Mouse (Mus musculus): ENCODE results near the gene Olfr834. TPM values are rescaled to one million over a fixed set of nuclear protein-coding genes. Genes with fewer than 3 reads are reported as not detected.

Olfr834 gene
- total RNA-seq (2021), result not detected
- long read RNA-seq, experiment 1, result 0 reads
- long read RNA-seq, experiment 2, result 0 reads

DNA sequence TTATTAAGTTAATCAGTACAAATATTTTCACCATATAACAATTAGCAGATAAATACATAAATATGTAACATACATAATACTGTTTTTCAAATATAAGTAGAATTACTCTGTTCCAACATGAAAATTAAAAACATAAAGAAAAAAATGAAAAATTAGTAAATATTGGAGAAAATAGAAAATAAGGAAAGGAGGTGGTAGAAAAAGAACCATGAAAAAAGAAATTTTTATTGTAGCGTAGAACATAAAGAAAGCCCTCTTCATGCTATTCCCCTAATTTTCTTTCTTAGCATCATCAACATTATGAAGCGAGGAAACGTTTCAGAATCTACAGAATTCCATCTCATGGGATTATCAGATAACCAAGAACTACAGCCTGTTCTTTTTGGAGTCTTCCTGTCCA is at the start of gene Olfr834:
TSS of gene Olfr834 (plus strand) at position 301 of the 400 bp plus-strand sequence.
- intact Hi-C loops (cut with DNase I; ENCODE audit: low total_unique reads), result no loop called here
- DNase-seq, result no peak

DNA sequence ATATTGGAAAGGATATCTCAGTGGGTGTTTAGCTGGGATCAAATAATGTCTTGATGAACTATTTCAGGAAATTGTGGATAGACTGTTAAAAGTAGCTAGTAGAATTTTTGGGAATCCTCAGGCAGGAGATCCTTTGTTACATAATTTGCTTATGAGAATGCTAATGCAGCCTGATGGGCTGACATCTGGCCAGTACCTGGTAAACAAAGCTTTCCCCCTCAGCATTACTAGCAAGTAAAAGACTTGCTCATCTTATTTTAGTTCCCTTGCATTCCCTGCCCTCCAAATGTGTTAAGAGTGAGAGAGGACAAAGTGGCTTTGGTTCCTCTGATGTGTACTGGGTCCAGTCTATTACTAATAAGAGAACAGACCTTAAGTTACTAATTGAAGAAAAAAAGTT is 25.8 kb upstream of the Olfr834 start:
- intact Hi-C loops (cut with DNase I; ENCODE audit: low total_unique reads), result no loop called here
- no peak for DNase-seq

DNA sequence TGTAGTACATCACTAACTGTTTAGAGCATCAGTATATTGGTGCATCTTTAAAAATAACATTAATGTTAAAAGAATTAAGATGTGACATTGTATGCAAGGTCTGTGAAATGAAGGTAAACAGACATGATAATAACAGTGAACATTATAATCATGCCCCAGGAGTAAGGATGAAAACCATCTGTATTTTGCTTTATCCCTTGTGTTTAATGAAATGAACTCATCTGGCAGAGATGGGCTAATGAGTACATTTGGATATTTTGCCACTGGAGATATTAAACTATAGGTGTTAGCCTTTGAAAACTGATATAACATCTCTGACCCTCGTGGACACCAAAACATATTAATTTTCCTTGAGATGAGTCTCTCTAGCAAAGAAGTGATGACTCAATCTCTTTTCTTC is 44.6 kb downstream of the Olfr834 start, which contains the start of gene Olfr835:
TSS of gene Olfr835 (plus strand) at position 301 of the 400 bp plus-strand sequence.
- DNase-seq, result no peak
- intact Hi-C loops (cut with DNase I; ENCODE audit: low total_unique reads), result no loop called here

Other genes starting within 250 kb of the Olfr834 start
- not detected for gene Olfr24, start 224.0 kb upstream of the Olfr834 start, total RNA-seq (2021)
- not detected for gene Olfr828, start 168.5 kb upstream of the Olfr834 start, total RNA-seq (2021)
- gene Olfr829, start 133.1 kb upstream of the Olfr834 start, total RNA-seq (2021), result not detected
- gene Olfr830, start 113.3 kb upstream of the Olfr834 start, total RNA-seq (2021), result not detected
- not detected for gene Olfr832, start 50.9 kb upstream of the Olfr834 start, total RNA-seq (2021)
- gene Olfr835, start 44.7 kb downstream of the Olfr834 start, total RNA-seq (2021), result not detected
- gene Olfr836, start 132.4 kb downstream of the Olfr834 start, total RNA-seq (2021), result not detected
- not detected for gene Olfr837, start 148.3 kb downstream of the Olfr834 start, total RNA-seq (2021)
- gene Olfr839-ps1, start 189.3 kb downstream of the Olfr834 start, total RNA-seq (2021), result not detected